Mouse (Mus musculus): ENCODE measurements around the gene Cadm3. TPM values are rescaled to one million over a fixed set of nuclear protein-coding genes. Genes with fewer than 3 reads are reported as not detected.
"Not testable (repeated sequence)": the region's sequence is repeated elsewhere in the genome, so short reads cannot be mapped to it uniquely, and the experiment has no call there.

The Cadm3 gene
- polyA plus RNA-seq, 1 experiment: 0.05 TPM

DNA sequence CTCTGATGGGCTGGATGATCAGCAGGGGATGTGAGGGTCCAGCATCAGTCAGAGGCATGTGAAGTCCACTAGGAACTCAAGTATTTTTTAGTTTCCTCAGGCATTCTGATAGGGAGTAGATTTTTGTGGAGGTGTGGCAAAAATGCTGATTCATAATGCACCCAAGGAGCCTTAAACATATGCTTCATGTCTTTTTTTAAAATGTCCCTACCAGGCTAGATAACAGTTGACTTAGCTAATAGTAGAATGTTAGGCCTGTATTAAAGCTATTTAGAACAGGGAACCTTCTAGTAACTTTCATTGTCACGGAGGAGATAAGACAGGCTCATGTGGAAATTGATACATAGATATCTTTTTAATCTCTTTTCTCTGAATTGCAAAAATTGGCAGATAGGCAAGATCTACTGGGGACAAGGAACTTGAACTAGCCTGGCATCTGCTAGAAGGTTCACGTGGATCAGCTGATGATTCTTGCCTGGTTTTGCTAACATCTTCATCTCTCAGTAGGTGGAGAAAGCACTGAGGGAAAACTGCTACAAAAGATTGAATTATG lies 49.5 kb downstream of the Cadm3 start:
- Histone ChIP-seq H3K4me3 (replicated peaks) (no peak overlapping the region), H3K27me3 (ENCODE audit: control insufficient read depth) (no peaks in the 10 kb centered on the region), H3K9me3 (ENCODE audit: control insufficient read depth, low read length) (no peaks in the 10 kb centered on the region), H3K36me3 (ENCODE audit: control insufficient read depth) (no peaks in the 10 kb centered on the region), H3K4me1 (ENCODE audit: control insufficient read depth) (peaks cover 24% of the 10 kb centered on the region)
- TF ChIP-seq GATA1 (IDR thresholded peaks at IDR 0.05; ENCODE audit: low read length): no peak
- TF ChIP-seq TAL1 (IDR thresholded peaks at IDR 0.05; ENCODE audit: low read length): no peak

GRCm38 (mm10) chr1:173315725-173316124 lies 51.8 kb downstream of the Cadm3 start:
- H3K27me3 ChIP-seq (ENCODE audit: control insufficient read depth): no peaks in the 10 kb centered on the region
- H3K4me1 ChIP-seq (ENCODE audit: control insufficient read depth): peaks cover 10% of the 10 kb centered on the region
- H3K9me3 ChIP-seq (ENCODE audit: control insufficient read depth, low read length): no peaks in the 10 kb centered on the region
- H3K4me3 ChIP-seq (replicated peaks): no peak overlapping the region
- no peak for TF ChIP-seq TAL1 (IDR thresholded peaks at IDR 0.05; ENCODE audit: low read length)
- TF ChIP-seq GATA1 (IDR thresholded peaks at IDR 0.05; ENCODE audit: low read length): no peak
- no peaks in the 10 kb centered on the region for H3K36me3 ChIP-seq (ENCODE audit: control insufficient read depth)

- not testable (repeated sequence) for H3K9me3 ChIP-seq (ENCODE audit: control insufficient read depth, low read length); H3K4me3 ChIP-seq (replicated peaks); H3K36me3 ChIP-seq (ENCODE audit: control insufficient read depth); H3K27me3 ChIP-seq (ENCODE audit: control insufficient read depth); H3K4me1 ChIP-seq (ENCODE audit: control insufficient read depth)
These were observed 53.9 kb downstream of the Cadm3 start for GRCm38 (mm10) chr1:173313535-173314050.

DNA sequence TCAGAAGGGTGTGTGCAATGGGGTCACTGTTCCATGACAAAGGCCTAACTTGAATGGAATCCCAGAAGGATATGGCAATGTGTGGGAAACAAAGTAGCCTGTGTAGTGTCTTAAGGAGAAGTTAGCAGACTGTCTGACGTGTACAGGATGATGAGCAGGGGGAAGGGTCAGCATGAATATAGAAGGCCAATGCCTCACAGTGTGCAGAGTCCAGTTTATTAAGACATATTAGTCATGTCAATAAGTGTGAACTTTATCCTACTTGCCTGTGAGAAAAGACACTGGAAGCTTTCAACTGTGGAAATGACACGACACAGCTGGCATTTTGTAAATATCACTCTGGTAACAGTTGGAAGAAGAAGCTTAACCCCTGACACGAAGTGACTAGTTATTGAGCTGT lies 64.7 kb downstream of the Cadm3 start:
- not testable (repeated sequence) for H3K9me3 ChIP-seq (ENCODE audit: control insufficient read depth, low read length); H3K27me3 ChIP-seq (ENCODE audit: control insufficient read depth); H3K4me3 ChIP-seq (replicated peaks); H3K4me1 ChIP-seq (ENCODE audit: control insufficient read depth); H3K36me3 ChIP-seq (ENCODE audit: control insufficient read depth)

Other genes starting within 250 kb of the Cadm3 start
- gene Olfr1408, start 230.3 kb downstream of the Cadm3 start, polyA plus RNA-seq (2012): not detected in 2 replicates
- gene Olfr1406, start 177.1 kb downstream of the Cadm3 start, polyA plus RNA-seq (2012): not detected in 2 replicates
- not detected in 2 replicates for gene Olfr218, start 169.9 kb downstream of the Cadm3 start, polyA plus RNA-seq (2012)
- not detected in 2 replicates for gene Olfr1404, start 155.3 kb downstream of the Cadm3 start, polyA plus RNA-seq (2012)
- not detected in 2 replicates for gene Fcer1a, start 140.5 kb downstream of the Cadm3 start, polyA plus RNA-seq (2012)
- gene Olfr418, start 101.7 kb downstream of the Cadm3 start, polyA plus RNA-seq (2012): not detected in 2 replicates
- not detected in 2 replicates for gene Mptx2, start 89.9 kb downstream of the Cadm3 start, polyA plus RNA-seq (2012)
- gene Ackr1, start 33.9 kb downstream of the Cadm3 start, polyA plus RNA-seq (2012): 1.0 and 1.7 TPM in 2 replicates
- 0.06 TPM in 2 replicates for gene Aim2, start 16.8 kb downstream of the Cadm3 start, polyA plus RNA-seq (2012)
- 0.12 TPM in 1 of 2 replicates, not detected in the other for gene Ifi206, start 123.3 kb upstream of the Cadm3 start, polyA plus RNA-seq (2012)
- not detected in 2 replicates for gene Ifi214, start 168.3 kb upstream of the Cadm3 start, polyA plus RNA-seq (2012)
- not detected in 2 replicates for gene Ifi213, start 231.6 kb upstream of the Cadm3 start, polyA plus RNA-seq (2012)